Mouse (Mus musculus) cerebellum, adult 2 months (tissue): ENCODE data around the gene Tcf12.

ENCODE experiments used
- CTCF ChIP-seq: fragments of 200-500 bp; IDR thresholded peaks from 2 replicates; pipeline ENCODE4 v1.5.1; 2011; ENCODE audit warnings: low read depth, mild to moderate bottlenecking, control low read depth, low read length, moderate library complexity, borderline replicate concordance; ENCODE audit not compliant: insufficient read depth
- POLR2A ChIP-seq: fragments of 200-500 bp; IDR thresholded peaks from 2 replicates; pipeline ENCODE4 v1.6.1; 2011; ENCODE audit warnings: low read length, control low read depth, borderline replicate concordance; ENCODE audit not compliant: insufficient read depth

DNA sequence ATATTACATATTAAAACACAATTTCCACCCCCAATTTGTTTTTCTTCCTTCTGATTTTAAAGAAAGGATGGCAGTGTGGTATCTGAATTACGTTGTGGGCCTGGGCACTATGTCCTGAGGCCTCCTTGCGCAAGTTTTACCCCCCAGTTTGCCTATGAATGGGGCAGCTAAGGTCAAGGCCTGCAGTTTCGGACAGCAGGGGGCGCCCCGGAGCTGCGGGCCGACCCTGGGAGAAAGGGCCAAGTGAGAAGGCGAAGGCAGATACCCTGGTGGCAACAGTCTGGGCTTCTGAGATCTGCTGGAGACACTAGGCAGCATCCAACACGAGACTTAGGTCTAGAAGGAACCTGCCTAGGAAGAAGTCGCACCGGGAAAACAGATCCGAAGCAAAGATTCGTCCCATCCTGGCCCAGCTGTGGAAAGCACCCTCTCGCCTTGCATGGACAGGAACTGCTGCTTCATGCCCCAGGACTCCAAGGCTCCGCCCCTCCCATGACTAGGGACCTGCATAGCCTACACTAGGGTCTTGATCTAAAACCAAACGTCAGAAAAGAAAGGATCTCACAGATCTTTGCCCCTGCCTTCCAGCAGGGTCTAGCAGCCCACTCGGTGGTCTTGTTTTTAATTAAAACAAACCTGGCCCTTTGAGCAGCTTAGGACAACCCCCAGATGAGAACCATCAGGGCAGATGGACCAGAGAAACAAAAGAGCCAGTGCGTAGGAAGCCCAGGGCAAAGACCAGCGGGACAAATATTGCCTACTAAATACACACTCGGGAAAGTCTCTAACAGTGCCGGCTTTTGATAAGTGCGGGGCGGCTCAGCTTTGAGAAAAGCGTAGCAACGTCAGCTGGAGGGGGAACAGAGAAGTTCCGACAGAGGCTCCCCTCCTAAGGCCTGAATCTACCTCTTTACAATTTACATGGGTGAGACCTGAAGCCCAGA lies 279.6 kb downstream of the Tcf12 start:
- peak; percentile 58 for TF ChIP-seq CTCF
- no peak for TF ChIP-seq POLR2A
